Mouse (Mus musculus) ovary, postnatal 14 days (tissue): Measurements from ENCODE around the gene Adamts4.

Source experiments
- DNase-seq: peaks from one replicate; pipeline ENCODE4 v3.0.0; 2022; ENCODE audit warnings: low spot score

The Adamts4 gene

GRCm38 (mm10) chr1:171256095-171256818, 6.0 kb downstream of the Adamts4 start:
- no peak for DNase-seq

GRCm38 (mm10) chr1:171256937-171257548, 6.8 kb downstream of the Adamts4 start:
- DNase-seq, result no peak

GRCm38 (mm10) chr1:171257781-171258180, 7.6 kb downstream of the Adamts4 start:
- no peak for DNase-seq

GRCm38 (mm10) chr1:171258921-171259320, 8.7 kb downstream of the Adamts4 start:
- no peak for DNase-seq

- no peak for DNase-seq
These were observed 10.1 kb downstream of the Adamts4 start for GRCm38 (mm10) chr1:171260316-171260715.

GRCm38 (mm10) chr1:171262594-171263130, 12.4 kb downstream of the Adamts4 start:
- DNase-seq, result peak; percentile 72

GRCm38 (mm10) chr1:171263185-171263611, 13.0 kb downstream of the Adamts4 start:
- DNase-seq, result no peak

- DNase-seq, result no peak
These were observed 13.6 kb downstream of the Adamts4 start for GRCm38 (mm10) chr1:171263666-171264461.

- DNase-seq, result no peak
These were observed 15.9 kb downstream of the Adamts4 start for GRCm38 (mm10) chr1:171265971-171266744.

- no peak for DNase-seq
These were observed 18.1 kb downstream of the Adamts4 start for GRCm38 (mm10) chr1:171268341-171268740.

GRCm38 (mm10) chr1:171269848-171270572, 19.8 kb downstream of the Adamts4 start, which contains the start of gene B4galt3:
TSS of gene B4galt3 (plus strand) at chr1:171270328.
- DNase-seq, result peak; percentile 97

- DNase-seq, result no peak
These were observed 20.3 kb downstream of the Adamts4 start for GRCm38 (mm10) chr1:171270573-171270900.

- no peak for DNase-seq
These were observed 21.0 kb downstream of the Adamts4 start for GRCm38 (mm10) chr1:171271196-171271595.

GRCm38 (mm10) chr1:171271622-171272021, 21.4 kb downstream of the Adamts4 start:
- DNase-seq, result no peak

GRCm38 (mm10) chr1:171272086-171272485, 21.9 kb downstream of the Adamts4 start:
- no peak for DNase-seq

- no peak for DNase-seq
These were observed 23.9 kb downstream of the Adamts4 start for GRCm38 (mm10) chr1:171274171-171274570.

- DNase-seq, result no peak
These were observed 25.0 kb downstream of the Adamts4 start for GRCm38 (mm10) chr1:171275144-171275734.

GRCm38 (mm10) chr1:171276110-171276748, 26.0 kb downstream of the Adamts4 start:
- DNase-seq, result no peak

GRCm38 (mm10) chr1:171277736-171278135, 27.5 kb downstream of the Adamts4 start:
- no peak for DNase-seq

GRCm38 (mm10) chr1:171278436-171278835, 28.2 kb downstream of the Adamts4 start:
- DNase-seq, result no peak
